Mouse (Mus musculus) cortical plate, adult 2 months (tissue): ENCODE measurements around the gene Lhfp.

ENCODE experiments used
- CTCF ChIP-seq: fragments of 200-500 bp; IDR thresholded peaks from 2 replicates; pipeline ENCODE4 v1.5.1; 2011; ENCODE audit warnings: mild to moderate bottlenecking, control low read depth, low read length; ENCODE audit not compliant: insufficient read depth; ENCODE audit errors: extremely low read depth
- POLR2A ChIP-seq: fragments of 200-500 bp; IDR thresholded peaks from 2 replicates; pipeline ENCODE4 v1.6.1; 2011; ENCODE audit warnings: mild to moderate bottlenecking, low read length, control low read depth; ENCODE audit not compliant: insufficient read depth; ENCODE audit errors: extremely low read depth

- TF ChIP-seq CTCF (no peak), POLR2A (no peak)
Measured at GRCm38 (mm10) chr3:53139205-53139604, 97.9 kb downstream of the Lhfp start.
